Mouse (Mus musculus) CH12F3 (cell line): ENCODE results near the gene Cxcr4.

Experiments used
- in situ Hi-C: fragments of 300-500 bp; cut with MboI; formaldehyde crosslinking; loops from 2 replicates; pipeline ENCODE4 v1.14.3; 2020; ENCODE audit warnings: low sequenced_read_pairs

The Cxcr4 gene

DNA sequence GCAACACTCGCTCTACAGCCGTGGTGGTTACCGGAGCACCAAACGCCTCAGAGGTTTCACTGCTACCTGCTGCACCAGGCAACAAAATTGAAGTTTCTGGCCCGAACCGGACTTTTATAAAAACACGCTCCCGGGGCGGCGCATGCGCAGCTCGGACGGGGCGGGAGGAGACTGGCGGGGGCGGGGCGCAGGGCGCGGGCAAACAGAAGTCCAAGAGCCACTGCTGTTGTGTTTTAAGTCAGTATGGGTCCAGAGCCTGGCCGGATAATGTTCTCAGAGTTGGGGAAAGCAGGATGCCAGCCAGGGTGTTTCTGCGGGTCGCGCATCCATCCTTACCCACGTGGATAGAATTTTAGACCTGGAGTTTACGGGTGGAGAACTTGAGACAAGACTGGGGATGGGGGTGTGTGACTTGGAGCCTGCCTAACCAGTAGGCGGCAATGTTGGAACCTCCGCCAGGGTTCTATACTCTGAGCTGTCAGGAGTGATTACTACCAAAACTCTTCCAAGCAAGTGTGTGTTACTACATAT lies at the start of gene Cxcr4:
Cxcr4 (minus strand) TSS at position 83 of the 531 bp plus-strand sequence.
- in situ Hi-C loops, result loop anchor here (10.0 kb wide), 1 partner anchor 233 kb away; no protein-coding TSS in a partner anchor

DNA sequence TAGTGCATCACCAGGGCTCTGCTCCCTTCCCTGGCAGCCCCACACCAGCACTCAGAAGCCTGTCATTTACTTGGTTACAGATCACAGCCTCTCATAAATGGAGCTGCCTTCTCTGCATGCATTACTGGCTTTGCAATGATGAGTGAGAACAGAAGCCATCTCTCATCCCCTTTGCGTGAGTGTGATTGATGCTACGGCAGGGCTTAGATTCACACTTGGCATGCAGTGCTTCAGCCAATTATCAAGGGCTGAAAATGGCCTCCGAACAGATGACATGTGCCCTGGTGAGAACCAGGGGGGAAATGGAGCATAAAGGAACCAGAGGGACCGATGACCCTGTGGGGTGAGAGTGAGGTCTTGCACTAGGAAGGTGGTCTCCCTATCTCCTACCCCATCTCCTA lies 47.6 kb upstream of the Cxcr4 start:
- in situ Hi-C loops, result no loop called here

DNA sequence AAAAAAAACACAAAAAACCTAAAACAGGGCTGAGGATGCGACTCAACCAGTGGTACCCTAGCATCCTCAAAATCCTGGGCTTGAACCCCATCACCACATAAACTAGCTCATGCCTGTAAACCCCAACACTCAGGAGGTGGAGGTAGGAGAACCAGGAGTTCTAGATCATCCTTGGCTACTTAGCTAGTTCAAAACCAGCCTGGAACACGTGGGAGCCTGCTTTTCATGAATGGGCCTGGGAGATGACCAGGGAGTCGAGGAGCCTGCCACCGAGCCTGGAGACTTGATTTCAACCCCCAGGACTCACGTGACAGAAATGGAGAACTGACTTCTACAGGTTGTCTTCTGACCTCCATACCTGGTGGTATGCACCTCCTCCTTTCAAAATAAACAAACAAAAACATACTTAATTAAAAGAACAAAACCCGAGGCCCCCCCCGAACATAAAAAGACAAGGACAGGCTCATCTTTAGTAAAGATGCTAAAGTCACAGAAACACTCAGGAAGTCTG lies 45.2 kb upstream of the Cxcr4 start:
- in situ Hi-C loops, result no loop called here

DNA sequence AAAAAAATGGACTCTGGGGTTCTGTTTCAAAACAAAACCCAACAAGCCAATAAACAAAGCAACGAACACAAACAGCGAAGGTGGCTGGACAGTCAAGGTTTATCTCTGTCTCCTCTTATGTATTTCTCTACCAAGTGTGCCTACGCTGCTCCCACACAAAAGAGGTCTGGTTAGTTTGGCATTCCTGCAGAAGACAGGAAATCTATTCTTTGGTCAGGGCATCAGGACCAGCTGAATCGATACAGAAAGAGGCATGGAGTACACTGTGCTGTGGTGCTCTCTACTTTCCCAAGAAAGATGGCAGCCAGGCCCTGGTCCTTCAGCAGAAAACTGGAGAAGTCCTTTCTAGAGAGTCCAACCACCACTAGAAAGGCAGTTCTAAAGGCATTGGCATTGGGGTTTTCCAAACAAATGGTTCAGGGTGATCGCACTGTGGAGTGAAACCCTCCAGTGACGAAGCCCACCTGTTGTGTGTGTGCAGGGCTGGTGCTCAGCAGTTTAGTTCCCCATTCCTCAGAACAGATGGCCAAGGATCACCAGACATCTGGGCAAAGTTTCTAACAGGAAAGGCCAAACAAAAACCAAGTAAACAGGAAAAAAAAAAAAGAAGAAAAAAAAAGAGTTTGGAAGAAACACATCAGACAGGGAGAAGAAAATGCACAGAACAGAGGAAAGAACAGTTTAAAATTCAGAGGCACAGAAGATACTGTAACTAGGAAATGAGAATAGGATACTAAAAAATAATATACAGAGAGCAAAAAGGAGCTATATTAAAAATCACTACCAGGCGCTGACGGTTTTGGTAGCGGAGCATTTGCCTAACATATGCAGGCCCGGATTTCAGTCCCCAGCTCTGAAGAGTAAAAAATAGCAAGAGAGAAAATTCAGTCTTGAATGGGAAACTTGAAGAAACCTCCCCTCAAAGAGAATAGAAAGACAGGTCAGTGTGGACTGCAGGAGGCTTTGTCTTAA lies 44.5 kb upstream of the Cxcr4 start:
- in situ Hi-C loops, result no loop called here

DNA sequence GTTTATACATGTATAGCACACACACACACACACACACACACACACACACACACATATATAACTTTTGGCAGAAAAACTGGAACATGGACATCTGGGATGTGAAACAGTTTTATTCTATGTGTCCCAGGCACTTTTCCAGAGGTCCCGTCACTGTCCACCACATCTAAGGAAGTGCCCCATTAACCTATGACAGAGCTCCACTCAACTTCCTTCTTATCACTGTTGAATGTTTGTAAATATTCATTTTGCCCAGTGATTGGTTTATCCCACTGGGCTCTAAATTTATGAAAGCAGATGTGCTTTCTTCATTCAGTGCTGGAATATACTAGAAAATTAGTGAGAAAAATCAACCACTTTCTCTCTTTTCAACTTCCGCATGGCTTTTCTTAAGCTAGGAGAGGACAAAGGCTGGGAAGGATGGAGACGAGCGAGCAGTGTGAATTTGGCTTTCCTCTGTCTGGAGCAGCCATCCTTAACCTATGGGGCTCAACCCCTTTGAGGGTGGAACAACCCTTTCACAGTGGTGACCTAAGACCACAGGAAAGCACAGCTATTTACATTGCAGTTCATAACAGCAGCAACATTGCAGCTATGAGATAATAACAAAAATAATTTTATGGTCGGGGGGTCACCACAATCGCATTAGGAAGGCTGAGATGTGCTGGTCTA lies 41.8 kb upstream of the Cxcr4 start:
- in situ Hi-C loops, result no loop called here

DNA sequence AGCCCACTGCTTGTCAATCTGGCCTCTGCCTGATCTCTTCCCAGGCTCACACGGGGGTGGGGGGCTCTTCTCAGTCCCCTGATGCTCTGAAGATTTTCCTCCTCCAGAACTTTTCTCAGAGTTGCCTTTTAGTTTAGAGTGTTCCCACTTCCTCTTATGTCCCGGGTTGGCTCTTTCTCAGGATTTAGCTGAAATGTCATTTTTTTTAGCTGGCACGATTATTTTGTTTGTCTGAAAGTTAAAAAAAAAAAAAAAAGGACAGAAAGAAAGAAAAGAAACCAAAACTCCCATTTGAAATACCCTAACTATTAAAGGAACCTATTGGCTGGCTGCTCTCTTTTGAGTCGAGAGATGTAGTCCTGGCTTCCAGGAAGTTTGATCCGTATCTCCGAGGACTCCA lies 40.4 kb upstream of the Cxcr4 start:
- in situ Hi-C loops, result no loop called here

DNA sequence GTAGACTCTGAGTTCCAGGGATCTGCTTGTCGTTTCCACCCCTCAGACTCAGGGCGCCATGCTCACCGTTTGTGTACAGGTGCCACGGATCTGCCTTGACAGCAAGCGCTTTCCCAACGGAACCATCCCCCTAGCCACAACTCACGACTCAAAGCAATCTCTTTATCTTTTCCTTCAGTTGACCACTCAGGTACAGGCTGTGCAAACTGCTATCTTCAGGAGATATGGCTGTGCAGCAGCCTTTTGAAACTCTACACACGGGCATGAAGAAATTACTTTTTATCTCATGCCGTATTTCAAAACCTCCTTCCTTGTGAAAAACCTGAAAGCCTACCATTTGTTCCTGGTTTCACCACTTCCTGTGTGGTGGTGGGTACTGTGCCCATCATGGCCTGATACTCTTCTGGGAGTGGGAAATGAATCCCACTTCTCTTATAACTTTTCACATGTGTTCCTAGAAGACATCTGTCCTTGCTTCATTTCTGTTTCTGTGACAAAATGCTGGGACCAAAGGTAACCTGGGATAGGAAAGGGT lies 34.1 kb upstream of the Cxcr4 start:
- in situ Hi-C loops, result no loop called here

DNA sequence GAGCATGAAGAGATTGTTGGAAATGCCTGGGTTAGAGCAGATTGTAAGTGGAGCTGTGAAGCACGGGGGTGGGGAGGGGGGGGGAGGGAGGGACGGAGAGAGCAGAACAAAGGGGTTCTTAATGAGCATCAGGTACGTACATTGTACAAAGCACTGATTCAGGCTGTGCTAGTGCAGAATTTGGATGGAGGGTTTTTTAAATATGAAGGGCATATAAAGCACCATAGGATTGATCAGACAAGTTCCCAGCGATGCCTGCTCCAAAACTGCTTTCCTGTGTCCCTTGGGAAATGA lies 31.4 kb upstream of the Cxcr4 start:
- in situ Hi-C loops, result no loop called here

DNA sequence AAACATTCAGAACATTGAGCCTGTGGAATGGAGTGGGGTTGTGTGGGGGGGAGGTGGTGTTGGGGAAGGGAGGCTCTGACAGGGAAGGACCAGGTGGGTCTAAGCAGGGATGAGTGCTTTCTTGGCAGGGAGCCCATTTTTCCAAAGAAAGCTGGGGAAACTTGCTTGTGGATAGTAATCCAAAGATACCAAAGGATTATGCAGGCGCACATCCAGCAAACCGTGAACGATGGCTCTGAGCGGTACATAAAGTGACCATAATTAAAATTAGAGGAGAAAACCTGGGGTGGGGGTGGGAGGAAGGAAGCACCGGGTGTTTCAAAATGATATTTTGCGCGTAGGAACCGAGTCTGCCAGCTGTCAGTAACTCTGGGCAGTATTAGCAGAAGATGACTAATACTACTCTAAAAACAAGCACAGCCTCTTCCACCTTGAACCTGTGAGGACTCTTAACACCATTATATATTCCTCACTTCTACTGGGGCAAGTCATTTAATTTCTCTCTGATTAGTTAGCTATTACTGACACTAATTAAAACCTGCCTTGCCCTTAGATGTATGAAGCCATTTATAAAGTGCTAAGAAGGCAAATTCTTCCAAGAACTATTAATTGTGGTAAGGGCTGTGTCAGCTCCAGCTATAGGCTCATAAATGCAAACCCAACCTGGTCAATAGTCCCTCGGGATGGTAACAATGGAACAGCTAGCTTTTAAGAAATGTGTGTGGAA lies 30.9 kb upstream of the Cxcr4 start:
- in situ Hi-C loops, result no loop called here

DNA sequence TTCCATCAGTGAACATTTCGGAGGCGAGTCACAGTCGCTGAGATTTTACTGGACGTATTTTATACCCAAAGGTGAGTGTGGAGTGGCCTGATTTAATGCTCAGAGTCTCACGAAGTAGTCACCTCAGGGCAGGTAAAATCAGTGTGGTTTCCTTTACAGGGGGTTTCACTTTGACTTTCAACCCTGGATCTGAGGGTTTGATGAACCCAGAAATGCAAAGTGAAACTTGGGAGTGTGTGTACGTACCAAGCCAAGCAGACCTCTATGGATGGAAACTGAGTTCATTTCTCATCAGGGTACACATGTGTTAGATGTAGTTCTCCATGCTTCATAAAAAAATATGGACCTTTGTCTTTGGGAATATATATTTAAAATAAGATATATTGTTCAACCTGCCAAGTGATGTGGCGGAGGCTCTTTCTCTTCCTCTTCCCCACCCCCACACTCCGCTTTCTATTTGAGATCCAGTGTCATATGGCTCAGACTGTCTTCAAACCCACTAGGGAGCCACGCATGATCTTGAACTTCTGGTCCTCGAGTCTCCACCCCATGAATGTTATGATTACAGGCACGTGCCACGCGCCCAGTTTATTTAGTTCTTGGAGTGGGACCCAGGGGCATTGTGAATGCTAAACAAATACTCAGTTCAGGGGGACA lies 25.7 kb upstream of the Cxcr4 start:
- in situ Hi-C loops, result no loop called here

DNA sequence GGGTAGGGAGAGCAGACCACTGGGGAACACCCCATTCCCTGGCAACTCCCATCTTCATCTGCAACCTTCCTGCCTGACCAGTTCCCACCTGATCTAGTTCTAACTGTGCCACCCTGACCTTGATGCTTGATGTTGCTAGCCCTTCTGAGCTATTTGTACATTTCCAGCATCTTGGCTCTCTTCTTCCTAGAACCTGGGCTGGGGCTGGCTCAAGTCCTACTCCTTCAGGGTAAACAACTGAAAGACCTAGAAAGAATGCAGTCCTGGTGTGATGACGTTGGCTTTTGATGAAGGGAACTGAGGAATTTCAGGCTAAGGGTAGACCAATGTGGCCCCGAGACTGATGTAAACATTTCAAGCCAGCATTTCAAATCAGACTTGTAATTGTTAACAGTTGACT lies 24.5 kb upstream of the Cxcr4 start:
- in situ Hi-C loops, result no loop called here

DNA sequence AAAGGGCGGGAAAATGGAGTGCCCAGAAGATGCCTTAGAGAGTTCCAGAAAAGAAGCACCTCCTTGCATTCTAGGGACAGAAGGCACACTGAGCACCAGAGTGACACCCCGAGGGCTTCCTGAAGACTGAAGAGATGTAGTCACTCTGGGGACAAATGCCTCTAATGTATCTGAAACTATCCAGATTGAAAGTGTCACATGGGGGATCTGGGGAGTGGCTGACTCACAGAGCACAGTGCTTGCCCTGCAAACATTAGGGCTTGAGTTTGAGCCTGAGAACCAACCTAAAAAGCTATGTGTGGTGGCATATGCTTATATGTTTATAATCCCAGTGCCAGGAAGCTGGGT lies 23.3 kb upstream of the Cxcr4 start:
- in situ Hi-C loops, result no loop called here

DNA sequence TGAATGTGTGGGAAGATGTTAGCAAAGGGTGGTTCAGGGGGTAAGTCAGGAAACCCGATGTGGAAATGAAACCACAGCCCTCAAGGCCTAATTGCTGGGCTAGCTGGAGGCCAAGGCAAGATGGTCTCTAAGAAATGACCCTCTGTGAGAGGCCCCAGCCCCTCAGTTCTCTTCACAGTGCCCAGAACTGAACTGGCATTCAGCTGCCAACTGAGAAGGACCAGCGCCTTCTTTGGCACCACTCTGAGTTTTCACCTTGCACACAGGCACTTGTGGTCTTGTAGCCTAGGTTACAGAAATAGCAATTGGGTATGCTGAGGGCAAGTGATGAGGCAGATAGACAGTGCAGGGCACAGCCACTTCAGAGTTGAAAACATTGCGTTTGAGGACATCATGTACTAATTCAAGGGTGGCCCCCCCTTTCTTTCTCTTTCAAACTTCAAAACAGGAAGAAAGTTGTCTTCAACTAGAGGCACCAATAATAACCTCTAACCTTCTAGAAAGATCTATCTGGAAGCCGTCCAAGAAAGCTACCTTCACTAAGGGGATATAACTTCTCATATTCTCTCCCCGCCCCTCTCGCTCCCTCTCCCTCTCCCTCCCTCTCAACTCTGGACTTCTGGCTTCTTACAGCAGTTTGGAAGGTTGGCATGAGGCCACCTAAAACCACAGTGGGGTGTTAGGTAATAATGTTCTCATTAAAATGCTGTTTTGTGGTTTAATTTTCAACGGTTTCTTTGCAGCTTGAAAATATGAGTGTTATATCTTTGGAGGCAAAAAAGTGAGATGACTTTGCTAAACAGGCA lies 22.8 kb upstream of the Cxcr4 start:
- in situ Hi-C loops, result no loop called here

DNA sequence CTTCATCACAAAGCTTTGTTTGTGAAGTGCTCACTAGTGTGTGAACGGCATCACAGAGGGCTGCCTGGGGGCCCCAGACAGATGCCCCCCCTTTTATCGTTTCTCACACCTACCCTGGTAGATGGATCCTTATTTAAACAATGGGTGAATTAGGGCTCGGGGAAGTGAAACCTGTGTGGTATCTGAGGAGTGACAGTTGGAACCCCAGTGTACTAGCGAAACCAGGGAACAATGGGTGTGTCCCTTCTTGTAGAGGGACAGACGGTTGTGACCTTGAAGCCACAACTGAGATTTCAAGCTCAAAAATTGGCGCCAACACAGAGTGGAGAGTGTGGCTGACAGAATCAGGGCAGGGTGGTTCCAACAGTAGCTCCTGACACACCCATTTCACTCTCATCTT lies 16.0 kb upstream of the Cxcr4 start:
- in situ Hi-C loops, result no loop called here

DNA sequence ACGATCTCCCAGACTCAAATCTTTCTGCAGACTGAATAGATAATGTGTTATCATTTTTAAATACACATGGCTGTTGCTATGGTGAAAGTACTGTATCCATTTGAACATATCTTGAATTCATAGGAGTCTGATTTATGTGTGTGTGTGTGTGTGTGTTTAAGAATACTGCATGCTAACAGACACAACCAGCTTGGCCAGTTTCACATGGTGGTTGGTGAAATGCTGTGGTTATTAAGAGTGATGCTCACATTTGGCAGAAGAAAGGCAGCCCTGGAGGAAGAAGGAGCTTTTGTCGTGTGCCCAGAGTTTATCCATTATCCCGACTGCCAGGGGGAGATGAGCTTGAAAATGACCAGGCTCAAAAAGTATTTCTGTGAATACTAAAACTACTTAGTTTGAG lies 15.3 kb upstream of the Cxcr4 start:
- in situ Hi-C loops, result no loop called here

DNA sequence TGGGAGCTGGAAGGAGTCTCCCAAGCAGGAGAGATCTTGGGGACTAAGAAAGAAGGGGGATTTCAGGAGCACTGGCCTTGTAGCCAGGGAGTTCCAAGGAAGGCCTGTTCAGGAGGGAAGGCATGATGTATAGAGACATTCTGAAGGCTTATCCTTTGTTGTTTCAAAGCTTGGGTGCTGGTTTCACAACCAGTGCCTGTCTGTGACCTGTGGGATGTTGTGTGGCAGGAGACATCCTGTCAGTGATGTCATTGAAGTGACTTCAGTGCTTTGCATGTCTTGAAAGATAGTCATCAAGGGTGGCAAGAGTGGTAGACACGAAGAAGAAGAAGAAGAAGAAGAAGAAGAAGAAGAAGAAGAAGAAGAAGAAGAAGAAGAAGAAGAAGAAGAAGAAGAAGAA lies 13.7 kb upstream of the Cxcr4 start:
- in situ Hi-C loops, result no loop called here

DNA sequence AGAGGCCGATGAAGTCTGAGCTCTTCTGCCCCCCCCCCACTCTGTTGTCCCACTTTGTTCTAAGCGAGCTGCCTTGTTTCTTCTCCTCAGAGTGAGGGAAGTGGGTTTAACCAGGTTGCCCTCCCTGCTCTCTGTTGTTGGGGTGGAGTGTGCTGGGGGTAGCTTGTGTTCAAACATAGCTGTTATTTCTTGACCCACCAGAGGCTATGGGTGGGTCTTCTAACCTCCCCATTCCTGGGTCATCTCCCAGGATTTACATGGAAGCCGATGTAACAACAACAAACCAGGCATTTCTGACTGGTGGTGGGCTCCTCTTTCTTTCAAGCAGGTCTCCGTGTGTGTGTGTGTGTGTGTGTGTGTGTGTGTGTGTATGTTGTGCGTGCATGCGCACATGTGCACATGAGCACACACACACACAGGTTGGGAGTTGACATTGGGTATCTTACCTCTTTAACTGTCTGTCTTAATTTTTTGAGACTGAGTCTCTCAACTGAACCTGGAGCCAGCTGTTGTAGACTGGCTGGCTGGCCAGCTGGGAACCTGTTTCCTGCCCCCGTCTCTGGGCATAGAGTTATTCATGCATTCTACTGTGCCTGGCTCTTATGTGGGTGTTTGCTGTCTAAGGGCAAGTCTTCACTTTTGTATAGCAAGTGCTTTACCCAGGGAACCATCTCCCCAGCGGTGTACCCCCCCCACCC lies 10.7 kb upstream of the Cxcr4 start:
- in situ Hi-C loops, result no loop called here

DNA sequence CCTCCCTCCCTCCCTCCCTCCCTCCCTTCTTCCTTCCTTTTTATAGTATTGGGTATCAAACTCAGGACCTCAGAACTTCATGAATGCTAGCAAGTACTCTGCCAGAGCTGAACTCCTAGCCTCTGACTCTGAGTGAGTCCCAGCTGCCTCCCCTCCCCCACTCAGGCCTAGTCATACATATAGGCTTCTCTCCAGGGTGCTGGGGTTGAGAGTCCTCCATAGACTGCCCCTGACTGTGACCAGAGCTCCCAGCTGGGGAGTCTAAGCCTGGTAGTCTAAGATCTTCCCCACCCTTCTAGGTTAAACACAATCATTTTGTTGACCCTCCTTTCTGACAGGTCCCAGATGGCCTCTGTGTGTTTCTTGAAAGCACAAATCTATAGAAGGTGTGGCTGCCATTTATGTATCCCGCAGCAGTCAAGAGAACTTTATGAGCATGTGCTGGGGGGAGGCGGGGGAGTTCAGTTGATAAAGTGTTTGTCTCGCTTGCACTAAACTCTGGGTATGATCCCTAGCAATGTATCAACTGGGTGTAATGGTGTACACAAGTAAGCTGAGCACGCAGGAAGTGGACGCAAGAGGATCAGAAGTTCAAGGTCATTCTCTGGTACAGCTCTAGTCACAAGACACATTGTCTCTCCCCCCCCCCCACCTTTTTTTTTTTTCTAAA lies 10.1 kb upstream of the Cxcr4 start:
- in situ Hi-C loops, result no loop called here

DNA sequence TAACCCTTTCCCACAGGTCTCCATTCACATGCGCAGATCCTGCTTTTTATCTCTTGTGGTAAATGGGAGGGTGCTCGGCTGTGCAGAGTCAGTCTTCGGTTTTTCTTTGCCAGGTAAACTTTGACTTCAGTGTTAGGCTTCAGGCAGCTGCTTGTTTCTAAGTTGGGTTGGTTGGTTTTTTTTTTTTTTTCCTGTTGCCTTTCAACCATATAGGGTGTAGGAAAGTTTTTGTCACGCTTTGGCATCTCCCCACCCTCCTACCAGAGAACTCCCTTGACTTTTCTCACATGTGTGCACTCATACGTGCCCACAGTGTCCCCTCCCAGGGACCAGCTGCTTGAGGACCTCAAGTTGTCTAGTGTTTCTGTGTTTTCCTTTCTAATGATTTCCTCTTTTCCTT lies 9.2 kb upstream of the Cxcr4 start:
- in situ Hi-C loops, result no loop called here
